Mouse (Mus musculus): ENCODE results near the gene Btrc. TPM values are rescaled to one million over a fixed set of nuclear protein-coding genes. Genes with fewer than 3 reads are reported as not detected.
A peak's percentile ranks its signal among the peaks of the same experiment; 100 is the strongest.
"Not testable (repeated sequence)": the region's sequence is repeated elsewhere in the genome, so short reads cannot be mapped to it uniquely, and the experiment has no call there.

Gene Btrc
- polyA plus RNA-seq, 1 experiment from 2014 or later = 46.9 TPM

DNA sequence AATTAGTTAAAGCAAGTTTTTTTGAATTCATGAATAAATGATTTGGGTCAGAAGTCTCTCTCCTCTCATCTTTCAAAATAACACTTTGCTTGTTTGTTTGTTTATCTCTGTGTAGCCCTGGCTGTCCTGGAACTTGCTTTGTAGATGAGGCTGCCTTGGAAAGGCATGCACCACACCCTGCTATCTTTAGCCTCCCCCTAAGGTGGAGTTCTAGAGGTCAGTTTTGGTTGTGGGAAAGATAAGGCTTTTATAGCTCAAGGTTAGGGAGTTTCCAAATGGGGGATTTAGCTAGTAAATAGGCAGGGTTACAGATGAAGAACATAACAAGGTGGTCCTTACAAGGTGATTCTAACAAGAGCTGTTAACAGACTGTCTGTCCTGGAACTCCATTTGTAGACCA lies 3.0 kb upstream of the Btrc start:
- Histone ChIP-seq H3K4me3 (no peak overlapping the region), H3K4me1 (peaks cover 16% of the 10 kb centered on the region), H3K27me3 (ENCODE audit: insufficient read depth, poor library complexity, severe bottlenecking) (no peaks in the 10 kb centered on the region), H3K36me3 (no peaks in the 10 kb centered on the region), H3K9me3 (no peaks in the 10 kb centered on the region), H3K27ac (no peak overlapping the region)
- DNase-seq (ENCODE audit: low spot score) = no peak

DNA sequence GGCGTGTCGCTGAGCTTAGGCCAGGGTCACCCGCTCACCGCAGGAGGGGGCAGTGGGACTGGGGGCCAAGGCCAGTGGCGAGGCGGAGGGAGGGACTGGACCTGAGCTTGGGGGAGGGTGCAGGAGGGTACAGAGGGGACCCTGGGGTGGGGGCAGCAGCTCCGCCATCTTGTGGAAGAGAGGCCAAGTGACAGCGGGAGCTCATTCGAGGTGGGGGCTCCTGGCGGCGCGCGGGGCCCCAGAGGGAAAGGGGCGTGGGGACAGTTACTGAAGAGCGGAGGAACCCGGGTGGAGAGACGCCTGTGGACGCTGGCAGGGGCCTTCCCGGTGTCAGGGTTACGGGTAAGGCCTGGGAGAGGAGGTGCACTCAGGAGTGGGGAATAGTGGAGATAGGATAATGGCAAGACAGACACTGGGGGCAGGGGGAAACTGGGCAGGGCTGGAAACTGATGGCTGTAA lies 428 bp downstream of the Btrc start:
- Histone ChIP-seq H3K9me3 (no peaks in the 10 kb centered on the region), H3K4me1 (peaks cover 16% of the 10 kb centered on the region), H3K27ac (peak overlapping the region; percentile 92), H3K36me3 (peaks cover 9% of the 10 kb centered on the region; the same call in 1 of the 2 replicates), H3K4me3 (peak overlapping the region; percentile 75), H3K27me3 (ENCODE audit: insufficient read depth, poor library complexity, severe bottlenecking) (no peaks in the 10 kb centered on the region)
- no peak for DNase-seq (ENCODE audit: low spot score)
- WGBS = 1% methylated on average over 20 of the region's 20 CpGs

DNA sequence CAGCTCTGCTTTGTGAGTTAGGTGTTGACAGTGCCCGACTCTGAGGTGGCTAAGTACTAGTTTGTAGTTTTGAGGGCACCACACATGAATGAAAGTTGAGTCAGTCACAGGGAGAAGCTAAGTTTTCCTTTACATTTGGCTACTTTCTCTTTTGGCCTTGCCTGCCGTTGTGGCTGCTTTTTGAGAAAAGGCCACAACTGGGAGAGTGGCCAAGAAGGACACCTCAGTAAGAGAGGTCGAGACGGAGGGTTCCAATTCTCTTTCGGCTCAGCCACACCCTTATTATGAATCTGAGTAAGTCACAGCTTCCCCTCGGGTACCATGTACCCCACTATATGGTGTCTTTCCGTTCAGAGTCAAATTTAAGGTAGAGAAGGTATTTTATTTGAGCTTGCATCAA lies 3.1 kb downstream of the Btrc start:
- Histone ChIP-seq H3K36me3 (peaks cover 9% of the 10 kb centered on the region; the same call in 1 of the 2 replicates), H3K9me3 (no peaks in the 10 kb centered on the region), H3K4me3 (no peak overlapping the region), H3K27me3 (ENCODE audit: insufficient read depth, poor library complexity, severe bottlenecking) (no peaks in the 10 kb centered on the region), H3K4me1 (peaks cover 16% of the 10 kb centered on the region), H3K27ac (no peak overlapping the region)
- WGBS = 87% methylated on average over 7 of the region's 7 CpGs
- DNase-seq (ENCODE audit: low spot score) = no peak

DNA sequence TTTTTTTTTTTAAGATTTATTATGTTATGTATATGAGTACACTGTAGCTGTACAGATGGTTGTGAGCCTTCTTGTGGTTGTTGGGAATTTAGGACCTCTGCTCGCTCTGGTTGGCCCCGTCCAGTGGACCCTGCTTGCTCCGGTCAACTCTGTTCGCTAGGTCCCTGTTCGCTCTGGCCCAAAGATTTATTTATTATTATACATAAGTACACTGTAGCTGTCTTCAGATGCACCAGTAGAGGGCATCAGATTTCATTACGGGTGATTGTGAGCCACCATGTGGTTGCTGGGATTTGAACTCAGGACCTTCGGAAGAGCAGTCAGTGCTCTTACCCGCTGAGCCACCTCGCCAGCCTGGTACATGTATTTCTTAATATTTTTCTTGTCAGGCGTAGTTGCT lies 21.3 kb downstream of the Btrc start:
- not testable (repeated sequence) for DNase-seq (ENCODE audit: low spot score); H3K4me3 ChIP-seq; H3K27me3 ChIP-seq (ENCODE audit: insufficient read depth, poor library complexity, severe bottlenecking); H3K9me3 ChIP-seq; H3K27ac ChIP-seq; H3K4me1 ChIP-seq
- WGBS = 96% methylated on average over 10 of the region's 10 CpGs
- peaks cover 34% of the 10 kb centered on the region for H3K36me3 ChIP-seq

DNA sequence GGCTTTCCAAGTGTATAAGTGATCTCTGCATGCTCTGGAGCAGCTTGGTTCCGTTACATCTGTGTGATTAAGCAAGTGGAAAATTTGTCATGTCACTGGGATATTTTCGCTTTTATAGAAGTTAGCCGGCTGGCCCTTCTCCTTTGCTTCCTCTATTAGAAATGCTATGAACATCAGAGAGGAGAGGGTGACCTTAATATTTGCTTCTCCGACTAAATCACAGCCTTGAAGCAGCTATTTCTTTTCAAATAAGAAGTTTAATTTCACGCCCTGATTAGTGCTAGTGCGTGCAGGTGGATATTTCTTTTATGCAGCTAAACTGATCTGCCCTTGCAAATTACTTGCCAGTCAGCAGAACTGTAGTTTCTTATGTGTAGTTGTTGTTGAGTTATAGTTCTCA lies 25.0 kb downstream of the Btrc start:
- Histone ChIP-seq H3K4me3 (no peak overlapping the region), H3K27me3 (ENCODE audit: insufficient read depth, poor library complexity, severe bottlenecking) (no peaks in the 10 kb centered on the region), H3K4me1 (peaks cover 11% of the 10 kb centered on the region; the same call in 1 of the 2 replicates), H3K36me3 (peaks cover 21% of the 10 kb centered on the region), H3K9me3 (no peaks in the 10 kb centered on the region), H3K27ac (no peak overlapping the region)
- WGBS = 91% methylated on average over 6 of the region's 6 CpGs
- no peak for DNase-seq (ENCODE audit: low spot score)

DNA sequence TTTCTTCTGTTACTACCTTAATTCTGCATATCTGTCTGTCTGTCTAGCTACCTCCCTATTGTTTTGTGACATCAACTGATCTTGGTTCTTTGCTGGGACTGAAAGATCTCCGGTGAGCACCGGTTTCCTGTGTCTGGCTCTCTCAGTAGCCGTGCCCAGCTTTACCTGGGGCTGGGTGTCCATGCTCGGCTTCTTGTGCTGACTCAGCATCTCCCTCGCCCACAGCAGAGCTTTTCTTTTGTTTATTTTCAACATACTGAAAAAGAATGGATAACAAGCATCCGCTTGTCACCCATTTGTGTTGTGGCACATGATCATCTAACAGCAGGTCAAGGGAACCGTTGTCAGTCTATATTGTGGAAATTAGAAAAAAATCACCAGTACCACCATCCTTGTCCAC lies 30.5 kb downstream of the Btrc start:
- Histone ChIP-seq H3K4me3 (no peak overlapping the region), H3K27me3 (ENCODE audit: insufficient read depth, poor library complexity, severe bottlenecking) (no peaks in the 10 kb centered on the region), H3K27ac (no peak overlapping the region), H3K36me3 (0 out of 2 replicates have a peak, but pooled peaks cover 3% of the 10 kb centered on the region), H3K4me1 (peaks cover 11% of the 10 kb centered on the region; the same call in 1 of the 2 replicates), H3K9me3 (no peaks in the 10 kb centered on the region)
- DNase-seq (ENCODE audit: low spot score) = no peak
- WGBS = 86% methylated on average over 7 of the region's 7 CpGs

DNA sequence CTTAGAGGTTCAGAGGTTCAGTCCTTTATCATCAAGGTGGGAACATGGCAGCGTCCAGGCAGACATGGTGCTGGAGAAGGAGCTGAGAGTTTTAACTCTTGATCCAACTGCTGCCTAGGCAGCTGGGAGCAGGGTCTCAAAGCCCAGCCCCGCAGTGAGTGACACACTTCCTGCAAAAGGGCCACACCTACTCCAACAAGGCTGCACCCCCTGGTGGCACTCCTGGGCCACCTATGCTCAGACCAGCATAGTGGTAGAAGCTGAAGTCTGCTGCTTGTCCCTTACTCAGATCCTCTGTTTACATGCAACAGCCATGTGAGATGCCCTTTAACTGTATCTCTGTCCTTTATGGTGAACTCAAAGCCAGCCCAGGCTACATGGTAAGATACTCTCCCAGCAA lies 47.5 kb downstream of the Btrc start:
- no peaks in the 10 kb centered on the region for H3K27me3 ChIP-seq (ENCODE audit: insufficient read depth, poor library complexity, severe bottlenecking)
- no peak overlapping the region for H3K4me3 ChIP-seq
- WGBS = 67% methylated on average over 2 of the region's 2 CpGs
- H3K4me1 ChIP-seq = peaks cover 5% of the 10 kb centered on the region; the same call in 1 of the 2 replicates
- no peaks in the 10 kb centered on the region for H3K9me3 ChIP-seq
- no peak for DNase-seq (ENCODE audit: low spot score)
- no peak overlapping the region for H3K27ac ChIP-seq
- 0 out of 2 replicates have a peak, but pooled peaks cover 2% of the 10 kb centered on the region for H3K36me3 ChIP-seq

DNA sequence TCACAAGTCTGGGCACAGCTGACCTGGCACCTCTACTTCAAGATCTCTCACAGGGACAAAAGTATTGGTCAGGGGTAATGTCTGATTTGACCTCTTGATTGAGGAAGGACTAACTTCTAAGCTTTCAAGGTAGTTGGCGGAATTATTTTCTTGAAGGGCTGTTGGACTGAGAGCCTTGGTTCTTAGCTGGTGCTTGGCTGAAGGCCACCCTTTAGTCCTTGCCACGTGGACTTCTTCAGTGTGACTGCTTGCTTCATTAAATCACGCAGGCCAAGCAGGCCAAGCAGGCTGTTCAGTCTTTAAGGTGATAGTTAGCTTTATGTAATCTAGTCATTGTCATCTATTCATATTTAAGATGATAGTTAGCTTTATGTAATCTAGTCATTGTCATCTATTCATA lies 49.2 kb downstream of the Btrc start:
- Histone ChIP-seq H3K9me3 (no peaks in the 10 kb centered on the region), H3K27ac (no peak overlapping the region), H3K4me3 (no peak overlapping the region), H3K27me3 (ENCODE audit: insufficient read depth, poor library complexity, severe bottlenecking) (no peaks in the 10 kb centered on the region), H3K36me3 (0 out of 2 replicates have a peak, but pooled peaks cover 2% of the 10 kb centered on the region), H3K4me1 (no peaks in the 10 kb centered on the region)
- no peak for DNase-seq (ENCODE audit: low spot score)
- 86% methylated on average over 3 of the region's 3 CpGs for WGBS

DNA sequence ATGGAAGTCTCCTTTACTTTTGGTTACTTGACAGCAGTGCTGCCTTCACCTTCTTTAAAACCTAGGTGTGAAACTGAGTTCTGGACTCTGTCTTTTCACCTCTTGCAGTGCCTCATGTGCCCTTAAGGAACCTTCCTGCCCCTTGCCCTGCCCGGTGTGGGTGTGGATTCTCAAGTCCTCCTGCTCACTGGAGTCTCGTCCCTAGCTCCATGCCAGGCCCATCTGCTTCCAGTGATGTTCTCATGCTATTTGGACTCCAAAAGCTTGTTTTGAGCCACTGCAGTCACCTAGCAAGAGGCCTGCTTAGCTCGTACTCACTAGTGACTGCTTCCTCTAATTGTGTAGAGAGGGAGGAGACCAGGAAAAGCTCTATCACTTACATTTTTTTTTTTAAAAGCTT lies 50.4 kb downstream of the Btrc start:
- no peak overlapping the region for H3K4me3 ChIP-seq
- 74% methylated on average over 3 of the region's 3 CpGs for WGBS

DNA sequence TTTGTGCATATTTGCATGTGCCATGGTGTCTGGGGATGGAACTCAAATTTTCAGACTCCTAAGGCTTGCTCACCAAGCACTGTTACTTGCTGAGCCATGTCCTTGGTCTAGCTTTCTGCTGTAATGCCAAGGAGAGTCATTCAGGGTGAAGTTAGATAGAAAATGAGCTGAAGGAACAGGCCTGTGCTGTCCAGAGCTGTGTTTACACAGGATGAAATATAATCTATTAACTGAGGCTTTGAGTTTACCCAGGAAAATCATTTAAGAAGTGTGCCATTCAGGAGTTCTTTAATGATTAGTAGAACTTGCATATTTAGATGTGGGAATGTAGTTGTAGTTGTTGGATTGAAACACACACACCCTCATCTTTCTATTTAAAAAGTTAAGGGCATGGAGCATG lies 54.1 kb downstream of the Btrc start:
- 0 out of 2 replicates have a peak, but pooled peaks cover 2% of the 10 kb centered on the region for H3K36me3 ChIP-seq

More for the DNA sequence above, 50.4 kb downstream of the Btrc start:
- Histone ChIP-seq H3K9me3 (no peaks in the 10 kb centered on the region), H3K4me1 (no peaks in the 10 kb centered on the region), H3K36me3 (0 out of 2 replicates have a peak, but pooled peaks cover 2% of the 10 kb centered on the region), H3K27me3 (ENCODE audit: insufficient read depth, poor library complexity, severe bottlenecking) (no peaks in the 10 kb centered on the region), H3K27ac (no peak overlapping the region)
- no peak for DNase-seq (ENCODE audit: low spot score)

DNA sequence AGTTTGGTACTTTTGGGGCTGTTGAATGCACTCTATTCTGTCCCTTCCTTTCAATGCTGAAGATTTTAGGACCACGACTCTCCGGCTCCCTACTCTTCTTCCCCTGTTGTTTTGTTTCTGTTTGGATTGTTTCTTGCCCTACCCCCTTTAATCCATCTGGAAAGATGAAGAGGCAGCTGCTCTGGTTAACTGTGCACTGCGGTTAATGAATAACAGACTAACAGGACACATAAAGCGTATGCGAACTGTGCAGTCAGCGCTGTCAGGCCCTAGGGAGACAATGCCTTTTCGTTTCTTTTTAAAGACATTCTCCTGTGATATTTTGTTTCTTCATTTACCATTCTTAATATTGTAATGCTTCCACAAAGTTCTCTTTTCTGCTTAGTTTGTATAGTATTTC lies 58.7 kb downstream of the Btrc start:
- Histone ChIP-seq H3K27ac (no peak overlapping the region), H3K9me3 (no peaks in the 10 kb centered on the region), H3K27me3 (ENCODE audit: insufficient read depth, poor library complexity, severe bottlenecking) (no peaks in the 10 kb centered on the region), H3K4me3 (no peak overlapping the region), H3K4me1 (peaks cover 8% of the 10 kb centered on the region), H3K36me3 (peaks cover 18% of the 10 kb centered on the region)
- WGBS = 87% methylated on average over 7 of the region's 7 CpGs
- DNase-seq (ENCODE audit: low spot score) = no peak

More for the DNA sequence above, 54.1 kb downstream of the Btrc start:
- Histone ChIP-seq H3K27me3 (ENCODE audit: insufficient read depth, poor library complexity, severe bottlenecking) (no peaks in the 10 kb centered on the region), H3K4me3 (no peak overlapping the region), H3K27ac (no peak overlapping the region), H3K9me3 (no peaks in the 10 kb centered on the region), H3K4me1 (peaks cover 8% of the 10 kb centered on the region)
- no peak for DNase-seq (ENCODE audit: low spot score)

DNA sequence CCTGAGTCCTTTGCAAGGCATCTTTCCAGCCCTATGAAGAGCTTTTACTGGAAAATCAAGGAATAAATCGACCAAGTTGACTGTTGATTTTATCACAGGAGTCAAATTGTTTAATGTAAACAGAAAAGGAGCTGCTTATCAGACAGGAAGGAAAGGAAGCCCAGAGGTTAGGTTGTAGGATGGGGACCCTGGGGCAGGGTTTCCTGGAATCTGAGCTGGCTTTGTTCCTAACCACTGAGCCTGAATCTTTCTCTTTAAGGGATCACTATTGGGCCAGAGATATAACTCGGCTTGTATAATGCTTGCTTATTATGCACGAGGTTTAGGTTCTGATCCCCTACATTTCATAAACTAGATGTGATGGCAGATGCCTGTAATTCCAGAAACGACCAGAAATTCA lies 64.6 kb downstream of the Btrc start:
- Histone ChIP-seq H3K27ac (no peak overlapping the region), H3K9me3 (no peaks in the 10 kb centered on the region), H3K36me3 (peaks cover 16% of the 10 kb centered on the region), H3K27me3 (ENCODE audit: insufficient read depth, poor library complexity, severe bottlenecking) (no peaks in the 10 kb centered on the region), H3K4me1 (0 out of 2 replicates have a peak, but pooled peaks cover 8% of the 10 kb centered on the region), H3K4me3 (no peak overlapping the region)
- WGBS = 64% methylated on average over 4 of the region's 4 CpGs
- DNase-seq (ENCODE audit: low spot score) = no peak

DNA sequence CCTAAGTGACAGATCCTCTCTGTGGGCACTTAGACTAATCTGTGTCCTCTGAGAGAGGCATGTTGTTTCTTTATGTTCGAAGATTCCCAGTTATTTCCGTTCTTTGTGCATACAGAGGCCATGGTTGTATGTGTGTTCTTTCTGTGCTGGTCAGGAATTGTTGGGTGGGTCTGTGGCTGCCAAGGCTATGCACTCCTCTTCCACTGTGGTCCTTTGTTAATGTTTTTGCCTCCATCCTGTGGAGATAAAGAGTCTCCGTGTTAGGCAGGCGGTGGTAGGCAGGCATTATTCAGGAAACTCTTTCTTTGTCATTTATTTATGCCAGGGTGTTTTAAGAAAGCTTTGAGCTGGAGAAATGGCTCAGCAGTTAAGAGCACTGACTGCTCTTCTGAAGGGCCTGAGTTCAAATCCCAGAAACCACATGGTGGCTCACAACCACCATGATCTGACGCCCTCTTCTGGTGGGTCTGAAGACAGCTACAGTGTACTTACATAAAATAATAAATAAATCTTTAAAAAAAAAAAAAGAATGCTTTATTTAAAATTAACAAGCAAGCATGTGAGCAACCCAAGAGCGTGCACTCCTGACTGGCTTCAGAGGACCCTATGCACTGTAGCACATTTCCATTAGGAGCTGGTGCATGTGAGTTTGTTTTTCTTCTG lies 67.6 kb downstream of the Btrc start:
- 0 out of 2 replicates have a peak, but pooled peaks cover 8% of the 10 kb centered on the region for H3K4me1 ChIP-seq
- no peak for DNase-seq (ENCODE audit: low spot score)
- H3K4me3 ChIP-seq = no peak overlapping the region
- 78% methylated on average over 6 of the region's 6 CpGs for WGBS
- H3K27ac ChIP-seq = no peak overlapping the region
- no peaks in the 10 kb centered on the region for H3K36me3 ChIP-seq
- H3K9me3 ChIP-seq = no peaks in the 10 kb centered on the region
- H3K27me3 ChIP-seq (ENCODE audit: insufficient read depth, poor library complexity, severe bottlenecking) = no peaks in the 10 kb centered on the region

DNA sequence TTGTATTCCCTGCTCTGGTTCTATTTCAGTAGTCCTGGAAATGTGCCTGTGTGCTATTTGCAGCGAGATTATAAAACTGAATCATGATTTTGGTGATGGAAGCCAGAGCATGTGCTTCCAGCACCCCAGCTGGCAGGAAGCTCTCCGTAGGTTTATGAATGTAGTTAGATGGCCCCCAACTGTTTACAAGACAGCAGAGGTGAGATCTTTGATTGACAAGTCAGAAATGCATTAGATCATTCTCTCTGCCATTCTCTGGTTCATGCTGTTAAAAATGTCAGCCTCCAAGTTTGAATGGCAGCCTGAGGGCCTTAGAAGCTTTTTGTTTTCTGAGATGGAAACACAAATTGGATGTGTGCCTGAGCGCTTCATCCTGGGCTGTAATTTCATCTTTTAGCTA lies 68.8 kb downstream of the Btrc start:
- Histone ChIP-seq H3K27me3 (ENCODE audit: insufficient read depth, poor library complexity, severe bottlenecking) (no peaks in the 10 kb centered on the region), H3K4me3 (no peak overlapping the region), H3K27ac (no peak overlapping the region), H3K9me3 (no peaks in the 10 kb centered on the region), H3K4me1 (0 out of 2 replicates have a peak, but pooled peaks cover 8% of the 10 kb centered on the region), H3K36me3 (no peaks in the 10 kb centered on the region)
- 80% methylated on average over 3 of the region's 3 CpGs for WGBS
- no peak for DNase-seq (ENCODE audit: low spot score)
